1 mouse cellular context compared by ENCODE assay signal in genomic region chr4:155249648-155250351, GRCm38 (mm10).
TF ChIP-seq lines count a peak whose summit lies in the region.

TSS of gene Faap20 (plus strand) at chr4:155249802.

TF ChIP-seq in CH12.LX, 34 proteins besides CTCF, POLR2A, EP300 and RAD21 (continued from another document):
- peak; percentile 64; the same call in 1 of the 2 replicates for TF ChIP-seq KAT2A (IDR thresholded peaks at IDR 0.05; ENCODE audit: insufficient replicate concordance, low read length)
- peak; percentile 21 for TF ChIP-seq ELF1 (IDR thresholded peaks at IDR 0.05; ENCODE audit: low read depth, low read length)
- TF ChIP-seq TBP (conservative IDR thresholded peaks at IDR 0.05; ENCODE audit: low read depth, low read length), result no peak
- TF ChIP-seq NELFE (IDR thresholded peaks at IDR 0.05; ENCODE audit: low read depth, low read length), result peak; percentile 74; the same call in 1 of the 2 replicates
- no peak for TF ChIP-seq JUN (IDR thresholded peaks at IDR 0.05; ENCODE audit: insufficient read depth, low read depth, low read length)
- 0 out of 2 replicates have a peak, but pooled peaks have one; percentile 50 for TF ChIP-seq POLR2AphosphoS2 (IDR thresholded peaks at IDR 0.05; ENCODE audit: low read depth, low read length)
- peak; percentile 66 for TF ChIP-seq HCFC1 (IDR thresholded peaks at IDR 0.05; ENCODE audit: low read depth, low read length)
- TF ChIP-seq NRF1 (IDR thresholded peaks at IDR 0.05; ENCODE audit: low read depth, low read length), result peak; percentile 22; the same call in 1 of the 2 replicates
- no peak for TF ChIP-seq ZKSCAN1 (IDR thresholded peaks at IDR 0.05; ENCODE audit: borderline replicate concordance, low read depth, low read length)
